Mouse (Mus musculus): ENCODE measurements at regions not wholly inside any gene's neighbourhood (a gene's known extent, or its start where the extent isn't known, plus 50 kb on each side); places are given as distances from the start of the nearest gene placed in this dataset.
"Not testable (repeated sequence)": the region's sequence is repeated elsewhere in the genome, so short reads cannot be mapped to it uniquely, and the experiment has no call there.

GRCm38 (mm10) chr4:10723341-10723740, 151.0 kb upstream of the 2610301B20Rik start:
- DNase-seq (ENCODE audit: low spot score) = no peak
- Histone ChIP-seq H3K27me3 (replicated peaks; ENCODE audit: low read depth, poor library complexity, severe bottlenecking) (no peaks in the 10 kb centered on the region), H3K9me3 (no peaks in the 10 kb centered on the region), H3K4me1 (no peaks in the 10 kb centered on the region), H3K36me3 (replicated peaks) (no peaks in the 10 kb centered on the region), H3K27ac (replicated peaks) (no peak overlapping the region), H3K4me3 (no peak overlapping the region)
- 84% methylated on average over 4 of the region's 4 CpGs for WGBS

- Histone ChIP-seq H3K36me3 (replicated peaks) (no peaks in the 10 kb centered on the region), H3K4me1 (peaks cover 6% of the 10 kb centered on the region; the same call in 1 of the 2 replicates), H3K4me3 (no peak overlapping the region), H3K27ac (replicated peaks) (no peak overlapping the region), H3K27me3 (replicated peaks; ENCODE audit: low read depth, poor library complexity, severe bottlenecking) (no peaks in the 10 kb centered on the region), H3K9me3 (no peaks in the 10 kb centered on the region)
- no peak for DNase-seq (ENCODE audit: low spot score)
- WGBS = 91% methylated on average over 3 of the region's 3 CpGs
These were observed 146.4 kb upstream of the 2610301B20Rik start for GRCm38 (mm10) chr4:10727894-10728293.

GRCm38 (mm10) chr4:10745207-10745606, 129.1 kb upstream of the 2610301B20Rik start:
- no peak overlapping the region for H3K27ac ChIP-seq (replicated peaks)
- H3K4me1 ChIP-seq = no peaks in the 10 kb centered on the region
- no peaks in the 10 kb centered on the region for H3K9me3 ChIP-seq
- H3K4me3 ChIP-seq = no peak overlapping the region
- H3K36me3 ChIP-seq (replicated peaks) = no peaks in the 10 kb centered on the region
- WGBS = 95% methylated on average over 3 of the region's 3 CpGs
- H3K27me3 ChIP-seq (replicated peaks; ENCODE audit: low read depth, poor library complexity, severe bottlenecking) = no peaks in the 10 kb centered on the region
- no peak for DNase-seq (ENCODE audit: low spot score)

- H3K4me3 ChIP-seq = no peak overlapping the region
- no peaks in the 10 kb centered on the region for H3K4me1 ChIP-seq
- H3K36me3 ChIP-seq (replicated peaks) = no peaks in the 10 kb centered on the region
- H3K27me3 ChIP-seq (replicated peaks; ENCODE audit: low read depth, poor library complexity, severe bottlenecking) = no peaks in the 10 kb centered on the region
- H3K27ac ChIP-seq (replicated peaks) = no peak overlapping the region
- no peaks in the 10 kb centered on the region for H3K9me3 ChIP-seq
- WGBS = 88% methylated on average over 8 of the region's 8 CpGs
- no peak for DNase-seq (ENCODE audit: low spot score)
These were observed 125.5 kb upstream of the 2610301B20Rik start for GRCm38 (mm10) chr4:10748816-10749215.

GRCm38 (mm10) chr4:10750377-10751062, 123.8 kb upstream of the 2610301B20Rik start:
- H3K4me3 ChIP-seq; DNase-seq (ENCODE audit: low spot score); H3K27ac ChIP-seq (replicated peaks); H3K36me3 ChIP-seq (replicated peaks); H3K9me3 ChIP-seq; H3K4me1 ChIP-seq; H3K27me3 ChIP-seq (replicated peaks; ENCODE audit: low read depth, poor library complexity, severe bottlenecking): not testable (repeated sequence)
- WGBS = 53% methylated on average over 6 of the region's 6 CpGs

GRCm38 (mm10) chr4:10753176-10753575, 121.1 kb upstream of the 2610301B20Rik start:
- no peak for DNase-seq (ENCODE audit: low spot score)
- 85% methylated on average over 5 of the region's 5 CpGs for WGBS
- Histone ChIP-seq H3K27ac (replicated peaks) (no peak overlapping the region), H3K36me3 (replicated peaks) (no peaks in the 10 kb centered on the region), H3K9me3 (no peaks in the 10 kb centered on the region), H3K27me3 (replicated peaks; ENCODE audit: low read depth, poor library complexity, severe bottlenecking) (no peaks in the 10 kb centered on the region), H3K4me1 (no peaks in the 10 kb centered on the region), H3K4me3 (no peak overlapping the region)

- 93% methylated on average over 4 of the region's 4 CpGs for WGBS
- Histone ChIP-seq H3K27ac (replicated peaks) (no peak overlapping the region), H3K4me3 (no peak overlapping the region), H3K4me1 (no peaks in the 10 kb centered on the region), H3K36me3 (replicated peaks) (no peaks in the 10 kb centered on the region), H3K9me3 (no peaks in the 10 kb centered on the region), H3K27me3 (replicated peaks; ENCODE audit: low read depth, poor library complexity, severe bottlenecking) (no peaks in the 10 kb centered on the region)
- DNase-seq (ENCODE audit: low spot score) = no peak
These were observed 114.8 kb upstream of the 2610301B20Rik start for GRCm38 (mm10) chr4:10759491-10759890.

- 87% methylated on average over 6 of the region's 6 CpGs for WGBS
- Histone ChIP-seq H3K27ac (replicated peaks) (no peak overlapping the region), H3K4me3 (no peak overlapping the region), H3K4me1 (no peaks in the 10 kb centered on the region), H3K27me3 (replicated peaks; ENCODE audit: low read depth, poor library complexity, severe bottlenecking) (no peaks in the 10 kb centered on the region), H3K9me3 (no peaks in the 10 kb centered on the region), H3K36me3 (replicated peaks) (no peaks in the 10 kb centered on the region)
- DNase-seq (ENCODE audit: low spot score) = no peak
These were observed 106.6 kb upstream of the 2610301B20Rik start for GRCm38 (mm10) chr4:10767676-10768075.

- 93% methylated on average over 13 of the region's 13 CpGs for WGBS
- Histone ChIP-seq H3K4me3 (no peak overlapping the region), H3K4me1 (peaks cover 6% of the 10 kb centered on the region), H3K27me3 (replicated peaks; ENCODE audit: low read depth, poor library complexity, severe bottlenecking) (no peaks in the 10 kb centered on the region), H3K27ac (replicated peaks) (no peak overlapping the region), H3K9me3 (no peaks in the 10 kb centered on the region), H3K36me3 (replicated peaks) (no peaks in the 10 kb centered on the region)
- DNase-seq (ENCODE audit: low spot score) = no peak
These were observed 104.2 kb upstream of the 2610301B20Rik start for GRCm38 (mm10) chr4:10770026-10770643.

GRCm38 (mm10) chr4:10774557-10775215, 99.6 kb upstream of the 2610301B20Rik start:
- H3K27ac ChIP-seq (replicated peaks) = 0 out of 2 replicates have a peak overlapping the region, but pooled peaks have one; percentile 0
- no peaks in the 10 kb centered on the region for H3K36me3 ChIP-seq (replicated peaks)
- H3K4me1 ChIP-seq = peaks cover 6% of the 10 kb centered on the region
- peak; percentile 60 for DNase-seq (ENCODE audit: low spot score)
- H3K9me3 ChIP-seq = no peaks in the 10 kb centered on the region
- 39% methylated on average over 3 of the region's 3 CpGs for WGBS
- no peaks in the 10 kb centered on the region for H3K27me3 ChIP-seq (replicated peaks; ENCODE audit: low read depth, poor library complexity, severe bottlenecking)
- no peak overlapping the region for H3K4me3 ChIP-seq

- H3K36me3 ChIP-seq (replicated peaks) = no peaks in the 10 kb centered on the region
- peaks cover 3% of the 10 kb centered on the region; the same call in 1 of the 2 replicates for H3K4me1 ChIP-seq
- no peak for DNase-seq (ENCODE audit: low spot score)
- H3K4me3 ChIP-seq = no peak overlapping the region
- H3K27ac ChIP-seq (replicated peaks) = no peak overlapping the region
- H3K9me3 ChIP-seq = no peaks in the 10 kb centered on the region
- H3K27me3 ChIP-seq (replicated peaks; ENCODE audit: low read depth, poor library complexity, severe bottlenecking) = no peaks in the 10 kb centered on the region
- WGBS = 79% methylated on average over 2 of the region's 2 CpGs
These were observed 87.6 kb upstream of the 2610301B20Rik start for GRCm38 (mm10) chr4:10786701-10787100.

- no peaks in the 10 kb centered on the region for H3K27me3 ChIP-seq (replicated peaks; ENCODE audit: low read depth, poor library complexity, severe bottlenecking)
- no peak for DNase-seq (ENCODE audit: low spot score)
- no peak overlapping the region for H3K4me3 ChIP-seq
- no peaks in the 10 kb centered on the region for H3K9me3 ChIP-seq
- H3K27ac ChIP-seq (replicated peaks) = no peak overlapping the region
- no peaks in the 10 kb centered on the region for H3K36me3 ChIP-seq (replicated peaks)
- H3K4me1 ChIP-seq = peaks cover 8% of the 10 kb centered on the region; the same call in 1 of the 2 replicates
These were observed 86.0 kb upstream of the 2610301B20Rik start for GRCm38 (mm10) chr4:10788306-10788705.

- Histone ChIP-seq H3K27me3 (replicated peaks; ENCODE audit: low read depth, poor library complexity, severe bottlenecking) (no peaks in the 10 kb centered on the region), H3K27ac (replicated peaks) (no peak overlapping the region), H3K4me1 (peaks cover 10% of the 10 kb centered on the region; the same call in 1 of the 2 replicates), H3K9me3 (no peaks in the 10 kb centered on the region), H3K4me3 (no peak overlapping the region), H3K36me3 (replicated peaks) (no peaks in the 10 kb centered on the region)
- 77% methylated on average over 3 of the region's 3 CpGs for WGBS
- DNase-seq (ENCODE audit: low spot score) = no peak
These were observed 85.2 kb upstream of the 2610301B20Rik start for GRCm38 (mm10) chr4:10789141-10789540.

Measured in embryonic facial prominence, embryonic 10.5 days (tissue).